Mouse (Mus musculus) forelimb bud, embryonic 11.5 days (tissue): ENCODE measurements around the gene Commd7.
"Not testable (repeated sequence)": the region's sequence is repeated elsewhere in the genome, so short reads cannot be mapped to it uniquely, and the experiment has no call there.

ENCODE experiments used
- DNase-seq: peaks from one replicate; pipeline ENCODE4 v3.0.0-alpha.2; 2012; ENCODE audit warnings: low read depth, low spot score

Gene Commd7

GRCm38 (mm10) chr2:153631976-153632870 is at the start of gene Commd7:
TSS of gene Commd7 (minus strand) at chr2:153632781.
- peak; percentile 81 for DNase-seq

GRCm38 (mm10) chr2:153679959-153680358 is 47.4 kb upstream of the Commd7 start:
- DNase-seq = no peak

- DNase-seq = no peak
Observed at GRCm38 (mm10) chr2:153677550-153677949, 45.0 kb upstream of the Commd7 start.

GRCm38 (mm10) chr2:153676944-153677343 is 44.4 kb upstream of the Commd7 start:
- no peak for DNase-seq

- DNase-seq = not testable (repeated sequence)
Observed at GRCm38 (mm10) chr2:153675364-153675763, 42.8 kb upstream of the Commd7 start.

GRCm38 (mm10) chr2:153672619-153673018 is 40.0 kb upstream of the Commd7 start:
- no peak for DNase-seq

- no peak for DNase-seq
Observed at GRCm38 (mm10) chr2:153670111-153670510, 37.5 kb upstream of the Commd7 start.

GRCm38 (mm10) chr2:153668754-153669376 is 36.3 kb upstream of the Commd7 start:
- peak; percentile 52 for DNase-seq

GRCm38 (mm10) chr2:153665401-153665800 is 32.8 kb upstream of the Commd7 start:
- DNase-seq = no peak

- DNase-seq = no peak
Observed at GRCm38 (mm10) chr2:153660616-153661015, 28.0 kb upstream of the Commd7 start.

- DNase-seq = not testable (repeated sequence)
Observed at GRCm38 (mm10) chr2:153657659-153658058, 25.1 kb upstream of the Commd7 start.

GRCm38 (mm10) chr2:153651681-153652080 is 19.1 kb upstream of the Commd7 start:
- no peak for DNase-seq

- DNase-seq = peak; percentile 3
Observed at GRCm38 (mm10) chr2:153650014-153650687, 17.6 kb upstream of the Commd7 start.

GRCm38 (mm10) chr2:153649298-153650013 is 16.9 kb upstream of the Commd7 start, which contains the start of gene Dnmt3b:
TSS of gene Dnmt3b (plus strand) at chr2:153649450.
- peak; percentile 68 for DNase-seq

- peak; percentile 43 for DNase-seq
Observed at GRCm38 (mm10) chr2:153648773-153649297, 16.3 kb upstream of the Commd7 start.

GRCm38 (mm10) chr2:153642999-153643398 is 10.4 kb upstream of the Commd7 start:
- no peak for DNase-seq

- DNase-seq = no peak
Observed at GRCm38 (mm10) chr2:153642496-153642895, 9.9 kb upstream of the Commd7 start.

GRCm38 (mm10) chr2:153638977-153639680 is 6.5 kb upstream of the Commd7 start:
- no peak for DNase-seq

GRCm38 (mm10) chr2:153633259-153633658 is 678 bp upstream of the Commd7 start:
- no peak for DNase-seq

- no peak for DNase-seq
Observed at GRCm38 (mm10) chr2:153632871-153633226, 268 bp upstream of the Commd7 start.

- DNase-seq = no peak
Observed at GRCm38 (mm10) chr2:153630950-153631349, 1.6 kb downstream of the Commd7 start.
